8 mouse cellular contexts compared by ENCODE assay signal in the genomic region with DNA sequence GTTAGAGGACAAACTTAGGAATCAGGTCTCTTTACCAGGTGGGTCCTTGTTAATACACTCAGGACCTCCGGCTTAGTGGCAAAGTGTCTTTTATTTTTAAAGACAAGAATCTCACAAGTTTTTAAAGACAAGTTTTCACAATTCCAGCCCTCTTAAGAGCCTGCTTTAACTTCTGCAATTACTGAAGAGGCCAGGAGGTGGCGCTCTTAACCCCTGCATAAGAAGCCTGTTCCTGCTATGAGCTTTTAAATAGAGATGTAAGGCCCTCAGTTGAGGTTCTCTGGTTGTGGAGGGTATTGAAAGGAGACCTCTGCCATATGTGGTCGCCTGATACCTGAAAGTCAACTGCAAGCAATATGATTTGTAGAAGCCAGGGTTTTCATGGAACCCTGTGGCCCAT. TPM values are rescaled to one million over a fixed set of nuclear protein-coding genes. Genes with fewer than 3 reads are reported as not detected.
DNase-seq lines count a peak whose midpoint lies in the region; ATAC-seq and TF ChIP-seq lines count a peak whose summit lies in the region.

No protein-coding gene starts in this region.

- H3K4me3 ChIP-seq in kidney, adult 2 months (ENCODE audit: insufficient read depth, low read depth, low read length): no peak overlapping the region
- H3K4me3 ChIP-seq in kidney, embryonic 15.5 days (replicated peaks): no peak overlapping the region
- no peak overlapping the region for H3K4me3 ChIP-seq in G1E (ENCODE audit: low read depth, low read length)
- H3K4me3 ChIP-seq in forebrain, embryonic 10.5 days: no peak overlapping the region

- WGBS in kidney, adult 2 months: 53% methylated on average over 3 of the region's 3 CpGs
- WGBS in kidney, embryonic 15.5 days: 54% methylated on average over 3 of the region's 3 CpGs
- 62% methylated on average over 3 of the region's 3 CpGs for WGBS in forebrain, embryonic 10.5 days

- no peak overlapping the region for H3K27ac ChIP-seq in kidney, adult 2 months (ENCODE audit: insufficient read depth, low read depth, low read length)
- no peak overlapping the region for H3K27ac ChIP-seq in kidney, embryonic 15.5 days
- H3K27ac ChIP-seq in forebrain, embryonic 10.5 days: no peak overlapping the region

- H3K9ac ChIP-seq in kidney, embryonic 15.5 days: no peak overlapping the region

- H3K4me1 ChIP-seq in kidney, adult 2 months (ENCODE audit: control insufficient read depth, insufficient read depth, low read length): no peaks in the 10 kb centered on the region
- no peaks in the 10 kb centered on the region for H3K4me1 ChIP-seq in kidney, embryonic 15.5 days
- H3K4me1 ChIP-seq in G1E (ENCODE audit: insufficient read depth, low read depth, low read length): peaks cover 14% of the 10 kb centered on the region
- no peaks in the 10 kb centered on the region for H3K4me1 ChIP-seq in forebrain, embryonic 10.5 days

- TF ChIP-seq POLR2A in kidney, adult 2 months (IDR thresholded peaks at IDR 0.05; ENCODE audit: low read depth, low read length): no peak

- peak; percentile 41 for DNase-seq in kidney, adult 2 months
- DNase-seq in G1E (ENCODE audit: low spot score): peak; percentile 38
- DNase-seq in adrenal gland, postnatal 25 days: peak; percentile 49
- DNase-seq in left cerebral cortex, postnatal 36 days (ENCODE audit: low spot score in 2 of 2): peak; percentile 24 to 46
- DNase-seq in forebrain, embryonic 10.5 days (ENCODE audit: extremely low spot score, low spot score): no peak

- no peaks in the 10 kb centered on the region for H3K9me3 ChIP-seq in kidney, embryonic 15.5 days (replicated peaks)
- H3K9me3 ChIP-seq in G1E (replicated peaks): no peaks in the 10 kb centered on the region
- H3K9me3 ChIP-seq in forebrain, embryonic 10.5 days: no peaks in the 10 kb centered on the region

- peak; percentile 50 for TF ChIP-seq CTCF in kidney, adult 2 months (conservative IDR thresholded peaks at IDR 0.05; ENCODE audit: insufficient read depth, insufficient read length, low read depth, low read length)
- peak; percentile 55 for TF ChIP-seq CTCF in G1E (IDR thresholded peaks at IDR 0.05; ENCODE audit: low read depth, low read length)

- ATAC-seq in kidney, embryonic 15.5 days (replicated peaks; ENCODE audit: low FRiP score): no peak
- ATAC-seq in G1E (ENCODE audit: extremely low read depth, insufficient number of reproducible peaks, low FRiP score, poor library complexity, severe bottlenecking): no peak
- ATAC-seq in erythroid progenitor cell, adult 5-6 weeks (replicated peaks; ENCODE audit: low FRiP score, poor library complexity, severe bottlenecking): peak; percentile 59; the same call in 1 of the 2 replicates
- ATAC-seq in neutrophil, adult 5-6 weeks (ENCODE audit: extremely low read depth, insufficient number of reproducible peaks, low FRiP score, poor library complexity, severe bottlenecking): 0 out of 2 replicates have a peak, but pooled peaks have one; percentile 48

- peaks cover 5% of the 10 kb centered on the region for H3K36me3 ChIP-seq in kidney, adult 2 months (ENCODE audit: control insufficient read depth, insufficient read depth, low read length)
- H3K36me3 ChIP-seq in kidney, embryonic 15.5 days: peaks cover 43% of the 10 kb centered on the region
- H3K36me3 ChIP-seq in G1E (replicated peaks): peaks cover 62% of the 10 kb centered on the region
- peaks cover 54% of the 10 kb centered on the region for H3K36me3 ChIP-seq in forebrain, embryonic 10.5 days (replicated peaks)

- no peaks in the 10 kb centered on the region for H3K27me3 ChIP-seq in kidney, adult 2 months (replicated peaks; ENCODE audit: control insufficient read depth, insufficient read depth, low read length)
- no peaks in the 10 kb centered on the region for H3K27me3 ChIP-seq in kidney, embryonic 15.5 days
- no peaks in the 10 kb centered on the region for H3K27me3 ChIP-seq in G1E (ENCODE audit: insufficient read depth, low read length)
- no peaks in the 10 kb centered on the region for H3K27me3 ChIP-seq in forebrain, embryonic 10.5 days (ENCODE audit: poor library complexity, severe bottlenecking)

- intact Hi-C loops in left cerebral cortex, postnatal 36 days (cut with DNase I): no loop called here

- H3K4me2 ChIP-seq in kidney, embryonic 15.5 days: no peak overlapping the region

RNA-seq across cellular contexts. Expression of a gene that starts 10.7 kb away (rescaled TPM):
- polyA plus RNA-seq in kidney, adult 2 months (2012; rRNA removed): 8.4 and 10.0 TPM in 2 replicates
- 99.4 and 101 TPM in 2 replicates for polyA plus RNA-seq in kidney, embryonic 15.5 days (2015; fragmentation: Nextera tagmentation; extraction: Ambion mirVana)
- total RNA-seq in G1E (2014; fragmentation: Nextera tagmentation) (116 and 130 TPM in 2 replicates), G1E (2017) (121 and 153 TPM in 2 replicates)
- 145 and 147 TPM in 2 replicates for polyA plus RNA-seq in G1E (2012)
- total RNA-seq in adrenal gland, postnatal 25 days (2021): 43.4 and 54.5 TPM in 2 replicates
- 9.6 and 16.2 TPM in 2 replicates for total RNA-seq in erythroid progenitor cell, adult 5-6 weeks (2015; ENCODE audit: low replicate concordance)
- total RNA-seq in erythroid progenitor cell, adult 5-6 weeks (2017; ENCODE audit: low replicate concordance): 18.5 and 27.3 TPM in 2 replicates
- total RNA-seq in left cerebral cortex, postnatal 36 days (2021): 10 to 100 TPM; 42.5 to 44.1 TPM
- total RNA-seq in neutrophil, adult 5-6 weeks (2017): 40.4 and 44.9 TPM in 2 replicates
- polyA plus RNA-seq in forebrain, embryonic 10.5 days (2016; fragmentation: Nextera tagmentation; extraction: Ambion mirVana): 167 and 168 TPM in 2 replicates

RNA-seq across cellular contexts. Expression of a gene that starts 41.3 kb away (rescaled TPM):
- 107 and 111 TPM in 2 replicates for polyA plus RNA-seq in kidney, adult 2 months (2012; rRNA removed)
- 83.4 and 91.9 TPM in 2 replicates for polyA plus RNA-seq in kidney, embryonic 15.5 days (2015; fragmentation: Nextera tagmentation; extraction: Ambion mirVana)
- total RNA-seq in G1E (2014; fragmentation: Nextera tagmentation) (145 and 160 TPM in 2 replicates), G1E (2017) (68.6 and 76.6 TPM in 2 replicates)
- 405 and 501 TPM in 2 replicates for polyA plus RNA-seq in G1E (2012)
- total RNA-seq in adrenal gland, postnatal 25 days (2021): 76.2 and 94.9 TPM in 2 replicates
- total RNA-seq in erythroid progenitor cell, adult 5-6 weeks (2015; ENCODE audit: low replicate concordance): 45.3 and 53.3 TPM in 2 replicates
- total RNA-seq in erythroid progenitor cell, adult 5-6 weeks (2017; ENCODE audit: low replicate concordance): 62.8 and 77.5 TPM in 2 replicates
- 100 to 1,000 TPM; 108 to 118 TPM for total RNA-seq in left cerebral cortex, postnatal 36 days (2021)
- 162 and 164 TPM in 2 replicates for total RNA-seq in neutrophil, adult 5-6 weeks (2017)
- polyA plus RNA-seq in forebrain, embryonic 10.5 days (2016; fragmentation: Nextera tagmentation; extraction: Ambion mirVana): 87.8 and 91.0 TPM in 2 replicates

RNA-seq across cellular contexts. Expression of a gene that starts 41.7 kb away (rescaled TPM):
- polyA plus RNA-seq in kidney, adult 2 months (2012; rRNA removed): 10.7 and 10.8 TPM in 2 replicates
- 33.3 and 44.6 TPM in 2 replicates for polyA plus RNA-seq in kidney, embryonic 15.5 days (2015; fragmentation: Nextera tagmentation; extraction: Ambion mirVana)
- total RNA-seq in G1E (2014; fragmentation: Nextera tagmentation): 72.0 and 132 TPM in 2 replicates
- total RNA-seq in G1E (2017): 9.8 and 11.8 TPM in 2 replicates
- polyA plus RNA-seq in G1E (2012): 54.8 and 73.3 TPM in 2 replicates
- 25.7 and 32.7 TPM in 2 replicates for total RNA-seq in adrenal gland, postnatal 25 days (2021)
- 69.2 and 76.8 TPM in 2 replicates for total RNA-seq in erythroid progenitor cell, adult 5-6 weeks (2015; ENCODE audit: low replicate concordance)
- total RNA-seq in erythroid progenitor cell, adult 5-6 weeks (2017; ENCODE audit: low replicate concordance): 76.5 and 82.0 TPM in 2 replicates
- total RNA-seq in left cerebral cortex, postnatal 36 days (2021): 10 to 100 TPM; 20.5 to 25.5 TPM
- total RNA-seq in neutrophil, adult 5-6 weeks (2017): 9.7 and 13.0 TPM in 2 replicates
- polyA plus RNA-seq in forebrain, embryonic 10.5 days (2016; fragmentation: Nextera tagmentation; extraction: Ambion mirVana): 57.5 and 61.9 TPM in 2 replicates

RNA-seq across cellular contexts. Expression of a gene that starts 45.4 kb away (rescaled TPM):
- 1.4 and 3.4 TPM in 2 replicates for polyA plus RNA-seq in kidney, adult 2 months (2012; rRNA removed)
- not detected in 2 replicates for polyA plus RNA-seq in kidney, embryonic 15.5 days (2015; fragmentation: Nextera tagmentation; extraction: Ambion mirVana)
- not detected in 2 replicates for total RNA-seq in G1E (2014; fragmentation: Nextera tagmentation)
- 0.06 TPM in 1 of 2 replicates, not detected in the other for total RNA-seq in G1E (2017)
- polyA plus RNA-seq in G1E (2012): not detected in 2 replicates
- 4.7 and 10.9 TPM in 2 replicates for total RNA-seq in adrenal gland, postnatal 25 days (2021)
- not detected in 2 replicates for total RNA-seq in erythroid progenitor cell, adult 5-6 weeks (2015; ENCODE audit: low replicate concordance)
- total RNA-seq in erythroid progenitor cell, adult 5-6 weeks (2017; ENCODE audit: low replicate concordance): not detected in 2 replicates
- total RNA-seq in left cerebral cortex, postnatal 36 days (2021): not detected
- total RNA-seq in neutrophil, adult 5-6 weeks (2017): not detected in 2 replicates
- 0.07 and 0.17 TPM in 2 replicates for polyA plus RNA-seq in forebrain, embryonic 10.5 days (2016; fragmentation: Nextera tagmentation; extraction: Ambion mirVana)

Comparison
In these comparisons a context has a peak if more than half of its experiments do, and no peak if none do; other contexts are left out.
1. ATAC-seq: peak in erythroid progenitor cell, adult 5-6 weeks (single experiment) and neutrophil, adult 5-6 weeks (single experiment); none in kidney, embryonic 15.5 days (single experiment) and G1E (single experiment).